Mouse (Mus musculus): ENCODE data around the gene Klk11.
A peak's percentile ranks its signal among the peaks of the same experiment; 100 is the strongest.

Gene Klk11

GRCm38 (mm10) chr7:43774364-43774763 is at the start of gene Klk11:
Gene Klk11, plus strand, starts transcription at chr7:43774604.
- DNase-seq (ENCODE audit: low spot score): no peak

- DNase-seq (ENCODE audit: low spot score): no peak
Measured at GRCm38 (mm10) chr7:43747788-43748187, 26.6 kb upstream of the Klk11 start.

- no peak for DNase-seq (ENCODE audit: low spot score)
Measured at GRCm38 (mm10) chr7:43752806-43753205, 21.6 kb upstream of the Klk11 start.

GRCm38 (mm10) chr7:43766484-43766883 is 7.9 kb upstream of the Klk11 start:
- no peak for DNase-seq (ENCODE audit: low spot score)

GRCm38 (mm10) chr7:43768597-43768996 is 5.8 kb upstream of the Klk11 start, which contains the start of gene Klk12:
Gene Klk12, plus strand, starts transcription at chr7:43768897.
- no peak for DNase-seq (ENCODE audit: low spot score)

- no peak for DNase-seq (ENCODE audit: low spot score)
Measured at GRCm38 (mm10) chr7:43769636-43770035, 4.8 kb upstream of the Klk11 start.

- DNase-seq (ENCODE audit: low spot score): no peak
Measured at GRCm38 (mm10) chr7:43770701-43771100, 3.7 kb upstream of the Klk11 start.

GRCm38 (mm10) chr7:43771916-43772315 is 2.5 kb upstream of the Klk11 start:
- no peak for DNase-seq (ENCODE audit: low spot score)

- DNase-seq (ENCODE audit: low spot score): no peak
Measured at GRCm38 (mm10) chr7:43772901-43773300, 1.5 kb upstream of the Klk11 start.

- no peak for DNase-seq (ENCODE audit: low spot score)
Measured at GRCm38 (mm10) chr7:43774802-43775201, 398 bp downstream of the Klk11 start.

GRCm38 (mm10) chr7:43775311-43776057 is 1.1 kb downstream of the Klk11 start:
- no peak for DNase-seq (ENCODE audit: low spot score)

GRCm38 (mm10) chr7:43776506-43776905 is 2.1 kb downstream of the Klk11 start:
- no peak for DNase-seq (ENCODE audit: low spot score)

GRCm38 (mm10) chr7:43777423-43777822 is 3.0 kb downstream of the Klk11 start:
- DNase-seq (ENCODE audit: low spot score): no peak

- no peak for DNase-seq (ENCODE audit: low spot score)
Measured at GRCm38 (mm10) chr7:43778176-43778970, 4.0 kb downstream of the Klk11 start.

GRCm38 (mm10) chr7:43780241-43780640 is 5.8 kb downstream of the Klk11 start:
- DNase-seq (ENCODE audit: low spot score): no peak

GRCm38 (mm10) chr7:43780746-43781145 is 6.3 kb downstream of the Klk11 start, which contains the start of gene Klk10:
Gene Klk10, plus strand, starts transcription at chr7:43781035.
- no peak for DNase-seq (ENCODE audit: low spot score)

- DNase-seq (ENCODE audit: low spot score): no peak
Measured at GRCm38 (mm10) chr7:43781541-43781940, 7.1 kb downstream of the Klk11 start.

GRCm38 (mm10) chr7:43782275-43783265 is 8.2 kb downstream of the Klk11 start:
- peak; percentile 51 for DNase-seq (ENCODE audit: low spot score)

GRCm38 (mm10) chr7:43785286-43785685 is 10.9 kb downstream of the Klk11 start:
- no peak for DNase-seq (ENCODE audit: low spot score)

GRCm38 (mm10) chr7:43788096-43788495 is 13.7 kb downstream of the Klk11 start:
- DNase-seq (ENCODE audit: low spot score): no peak

- no peak for DNase-seq (ENCODE audit: low spot score)
Measured at GRCm38 (mm10) chr7:43789295-43789694, 14.9 kb downstream of the Klk11 start.

- no peak for DNase-seq (ENCODE audit: low spot score)
Measured at GRCm38 (mm10) chr7:43791591-43791990, 17.2 kb downstream of the Klk11 start, which contains the start of gene Klk9. Gene Klk9, plus strand, starts transcription at chr7:43791891.

Data from urinary bladder, postnatal 10 days (tissue).